Mouse (Mus musculus) intestine, postnatal 0 days (tissue): ENCODE data around the gene Fars2. TPM values are rescaled to one million over a fixed set of nuclear protein-coding genes. Genes with fewer than 3 reads are reported as not detected.

ENCODE experiments used
- ATAC-seq: fragments of 200-750 bp; cut with Nextera tagmentation; 2 replicates; pipeline ENCODE4 v1.8.0; 2017; ENCODE audit warnings: mild to moderate bottlenecking, moderate TSS enrichment, moderate library complexity
- H3K27ac ChIP-seq: fragments of 300-500 bp; sonication (generic); 2 replicates; pipeline ENCODE4 v1.5.1; 2014; ENCODE audit warnings: mild to moderate bottlenecking, low read depth, low read length, moderate library complexity
- H3K27me3 ChIP-seq: fragments of 300-500 bp; sonication (generic); replicated peaks from 2 replicates; pipeline ENCODE4 v1.6.1; 2014; ENCODE audit warnings: low read length, mixed read lengths; ENCODE audit not compliant: control insufficient read depth, insufficient read depth
- H3K36me3 ChIP-seq: fragments of 300-500 bp; sonication (generic); 2 replicates; pipeline ENCODE4 v1.6.1; 2014; ENCODE audit warnings: mild to moderate bottlenecking, moderate library complexity; ENCODE audit not compliant: control insufficient read depth, insufficient read depth
- H3K4me1 ChIP-seq: fragments of 300-500 bp; sonication (generic); replicated peaks from 2 replicates; pipeline ENCODE4 v1.6.1; 2014; ENCODE audit warnings: antibody characterized with exemption, low read length, mixed read lengths; ENCODE audit not compliant: control insufficient read depth, insufficient read depth
- H3K4me2 ChIP-seq: fragments of 300-500 bp; sonication (generic); replicated peaks from 2 replicates; pipeline ENCODE4 v1.6.1; 2014; ENCODE audit warnings: low read depth, mild to moderate bottlenecking, moderate library complexity
- H3K4me3 ChIP-seq: fragments of 300-500 bp; sonication (generic); 2 replicates; pipeline ENCODE4 v1.5.1; 2014; ENCODE audit warnings: low read depth, low read length
- H3K9ac ChIP-seq: fragments of 300-500 bp; sonication (generic); 2 replicates; pipeline ENCODE4 v1.6.1; 2014; ENCODE audit warnings: mild to moderate bottlenecking, low read depth, low read length
- H3K9me3 ChIP-seq: fragments of 300-500 bp; sonication (generic); 2 replicates; pipeline ENCODE4 v1.6.1; 2016; ENCODE audit warnings: mixed run types; ENCODE audit not compliant: control insufficient read depth
- CTCF ChIP-seq: sonication (generic); IDR thresholded peaks from 2 replicates; pipeline ENCODE4 v1.5.1; 2016; ENCODE audit warnings: low read depth, mild to moderate bottlenecking, control low read depth, antibody characterized with exemption, moderate library complexity
- WGBS: fragments of 180-500 bp; shearing (Covaris S2); extraction: QIAGEN DNeasy Blood & Tissue Kit; methylation state at CpG from one replicate; pipeline ENCODE4 v1.1.7; 2014; 5-methylcytosine and 5-hydroxymethylcytosine counted together
- polyA plus RNA-seq: library from polyadenylated mRNA; unstranded; fragments of >200 nt; fragmentation: Nextera tagmentation; extraction: Ambion mirVana; gene quantifications from 2 replicates; pipeline ENCODE4 v1.2.1, GENCODE M21; 2015

Fars2 gene
- polyA plus RNA-seq, 1 experiment from 2014 or later, result 29.8 TPM

DNA sequence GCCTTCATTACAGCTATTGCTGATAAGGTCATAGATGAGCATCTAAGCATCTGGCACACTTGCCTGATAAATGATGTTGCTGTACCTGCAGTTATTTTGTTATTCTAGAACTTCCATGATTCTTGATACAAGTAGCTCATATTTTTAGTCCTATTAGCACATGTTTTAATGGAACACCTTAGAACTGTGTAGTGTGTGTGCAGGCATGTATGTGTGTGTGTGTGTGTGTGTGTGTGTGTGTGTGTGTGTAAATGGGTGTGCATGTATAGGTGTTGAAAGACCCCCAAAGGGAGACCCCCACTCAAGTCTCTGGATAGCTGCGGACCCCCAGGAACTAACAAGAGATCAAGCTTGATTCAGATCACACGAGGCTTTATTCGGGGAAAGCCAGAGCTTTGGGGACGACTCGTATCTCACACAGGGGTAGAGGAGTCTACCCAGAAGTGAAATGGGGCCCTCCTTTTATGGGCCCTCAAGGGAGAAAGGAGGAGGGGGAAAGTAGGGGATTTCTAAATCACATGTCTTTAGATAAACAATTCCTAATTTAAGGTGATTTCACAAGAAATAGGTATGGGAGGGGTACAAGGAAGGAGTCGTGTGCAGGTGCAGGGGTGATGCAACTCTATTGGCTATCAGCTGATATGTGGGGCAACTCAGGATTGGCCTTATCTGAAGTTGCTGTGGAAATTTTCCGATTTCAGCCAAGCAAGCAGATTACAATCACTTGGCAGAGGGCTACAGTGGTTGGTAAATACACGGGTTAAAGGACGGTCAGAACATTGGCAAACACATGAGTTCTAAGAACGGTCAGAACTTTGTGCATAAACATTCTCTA lies 503.5 kb downstream of the Fars2 start:
- Histone ChIP-seq H3K4me3 (no peak overlapping the region), H3K27me3 (no peaks in the 10 kb centered on the region), H3K9me3 (no peaks in the 10 kb centered on the region), H3K4me2 (no peak overlapping the region), H3K27ac (peak overlapping the region; percentile 16; the same call in 1 of the 2 replicates), H3K36me3 (no peaks in the 10 kb centered on the region), H3K9ac (no peak overlapping the region), H3K4me1 (no peaks in the 10 kb centered on the region)
- 50% methylated on average over 10 of the region's 10 CpGs for WGBS
- peak; percentile 86 for ATAC-seq
- no peak for TF ChIP-seq CTCF

DNA sequence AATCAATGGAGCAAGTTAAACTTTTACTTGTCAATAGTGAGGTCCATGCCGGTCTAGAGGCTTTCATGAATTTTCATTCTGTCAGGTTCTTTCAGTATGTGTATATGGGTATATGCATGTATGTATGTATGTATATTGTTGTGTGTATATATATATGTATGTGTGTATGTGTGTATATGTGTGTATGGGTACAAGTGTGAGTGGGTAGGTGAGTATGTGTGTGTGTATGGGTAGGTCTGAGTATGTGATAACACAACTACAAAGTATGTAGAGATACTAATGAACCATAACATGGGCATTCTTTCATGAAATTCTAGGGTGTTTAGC lies 504.1 kb downstream of the Fars2 start:
- Histone ChIP-seq H3K9me3 (no peaks in the 10 kb centered on the region), H3K4me1 (no peaks in the 10 kb centered on the region), H3K4me2 (no peak overlapping the region), H3K36me3 (no peaks in the 10 kb centered on the region), H3K9ac (no peak overlapping the region), H3K27ac (no peak overlapping the region), H3K4me3 (no peak overlapping the region), H3K27me3 (no peaks in the 10 kb centered on the region)
- ATAC-seq, result no peak; the same call in 1 of the 2 replicates
- TF ChIP-seq CTCF, result no peak
- WGBS, result 39% methylated on average over 1 of the region's 1 CpGs

DNA sequence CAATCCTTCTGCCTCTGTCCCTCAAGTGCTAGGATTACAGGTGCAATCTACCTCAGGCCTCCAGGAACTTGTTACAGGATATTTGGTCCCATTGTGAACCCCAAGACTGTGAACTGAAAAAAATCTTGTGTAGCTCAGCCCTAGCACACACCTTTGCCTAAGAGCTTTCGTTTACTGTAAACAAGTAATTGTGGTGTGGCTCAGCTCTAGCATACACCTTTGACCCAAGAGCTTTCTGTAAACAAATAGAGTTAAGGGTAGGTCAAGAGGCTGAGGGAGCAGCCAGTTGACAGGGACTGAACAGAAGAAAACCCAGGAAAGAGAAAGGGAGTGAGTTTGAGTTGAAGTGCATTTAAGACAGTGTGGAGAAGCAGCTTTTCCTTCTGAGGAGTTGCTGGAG lies 506.3 kb downstream of the Fars2 start:
- Histone ChIP-seq H3K4me3 (no peak overlapping the region), H3K9ac (no peak overlapping the region), H3K36me3 (no peaks in the 10 kb centered on the region), H3K9me3 (no peaks in the 10 kb centered on the region), H3K27ac (no peak overlapping the region), H3K4me2 (no peak overlapping the region), H3K4me1 (no peaks in the 10 kb centered on the region), H3K27me3 (no peaks in the 10 kb centered on the region)
- ATAC-seq, result no peak
- WGBS, result 62% methylated on average over 1 of the region's 1 CpGs
- no peak for TF ChIP-seq CTCF

- H3K9ac ChIP-seq, result no peak overlapping the region
- H3K4me3 ChIP-seq, result no peak overlapping the region
- WGBS, result 39% methylated on average over 1 of the region's 1 CpGs
- H3K4me1 ChIP-seq, result no peaks in the 10 kb centered on the region
- ATAC-seq, result no peak
- no peaks in the 10 kb centered on the region for H3K36me3 ChIP-seq
- no peak overlapping the region for H3K27ac ChIP-seq
- no peaks in the 10 kb centered on the region for H3K9me3 ChIP-seq
- H3K27me3 ChIP-seq, result no peaks in the 10 kb centered on the region
- TF ChIP-seq CTCF, result no peak
- no peak overlapping the region for H3K4me2 ChIP-seq
These were observed 511.9 kb downstream of the Fars2 start for GRCm38 (mm10) chr13:36629154-36629553.

GRCm38 (mm10) chr13:36648257-36648656 lies 531.0 kb downstream of the Fars2 start:
- H3K9me3 ChIP-seq, result no peaks in the 10 kb centered on the region
- no peak for ATAC-seq
- H3K27ac ChIP-seq, result no peak overlapping the region
- no peak overlapping the region for H3K4me2 ChIP-seq
- no peak overlapping the region for H3K9ac ChIP-seq
- no peak overlapping the region for H3K4me3 ChIP-seq
- H3K36me3 ChIP-seq, result no peaks in the 10 kb centered on the region
- H3K4me1 ChIP-seq, result 0 out of 2 replicates have a peak, but pooled peaks cover 3% of the 10 kb centered on the region
- no peak for TF ChIP-seq CTCF
- no peaks in the 10 kb centered on the region for H3K27me3 ChIP-seq
- WGBS, result 33% methylated on average over 7 of the region's 7 CpGs

DNA sequence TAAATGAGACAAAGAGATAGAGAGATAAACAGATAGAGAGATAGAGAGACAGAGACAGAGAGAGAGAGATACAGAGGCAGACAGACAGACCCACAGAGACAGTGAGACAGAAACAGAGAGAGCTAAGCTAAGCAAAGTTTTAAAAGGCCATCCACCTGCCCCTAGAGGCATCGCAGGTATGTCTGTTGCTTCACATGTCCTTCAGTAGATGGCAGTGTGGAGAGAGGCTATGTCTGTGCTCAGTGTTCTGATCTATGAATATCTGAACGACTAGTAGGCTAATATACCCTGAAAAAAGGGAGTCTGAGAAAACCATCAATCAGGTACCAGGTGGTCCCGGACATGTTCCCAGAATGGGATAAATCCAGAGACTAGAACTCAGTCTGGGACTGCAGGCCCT lies 537.0 kb downstream of the Fars2 start:
- no peak for ATAC-seq
- Histone ChIP-seq H3K27me3 (no peaks in the 10 kb centered on the region), H3K4me2 (no peak overlapping the region), H3K27ac (no peak overlapping the region), H3K4me1 (no peaks in the 10 kb centered on the region), H3K9me3 (no peaks in the 10 kb centered on the region), H3K36me3 (no peaks in the 10 kb centered on the region), H3K4me3 (no peak overlapping the region), H3K9ac (no peak overlapping the region)
- TF ChIP-seq CTCF, result peak; percentile 69
- 79% methylated on average over 3 of the region's 3 CpGs for WGBS
